Mouse (Mus musculus) lung, postnatal 0 days (tissue): ENCODE results near the gene Ntpcr. TPM values are rescaled to one million over a fixed set of nuclear protein-coding genes. Genes with fewer than 3 reads are reported as not detected.

Experiments
- ATAC-seq: fragments of 200-750 bp; cut with Nextera tagmentation; 2 replicates; pipeline ENCODE4 v1.8.0; 2017; ENCODE audit warnings: moderate library complexity
- DNase-seq: peaks from one replicate; pipeline ENCODE4 v3.0.0-alpha.2; 2016; ENCODE audit warnings: low spot score
- H3K27ac ChIP-seq: fragments of 300-500 bp; sonication (generic); 2 replicates; pipeline ENCODE4 v1.5.1; 2014; ENCODE audit warnings: antibody characterized with exemption, mild to moderate bottlenecking, low read length, mixed read lengths
- H3K27me3 ChIP-seq: fragments of 300-500 bp; sonication (generic); replicated peaks from 2 replicates; pipeline ENCODE4 v1.6.1; 2014; ENCODE audit warnings: low read length, mixed read lengths; ENCODE audit not compliant: insufficient read depth
- H3K36me3 ChIP-seq: fragments of 300-500 bp; sonication (generic); 2 replicates; pipeline ENCODE4 v1.6.1; 2014; ENCODE audit warnings: low read length, mixed read lengths; ENCODE audit not compliant: insufficient read depth
- H3K4me1 ChIP-seq: fragments of 300-500 bp; sonication (generic); 2 replicates; pipeline ENCODE4 v1.6.1; 2014; ENCODE audit warnings: antibody characterized with exemption, low read depth, low read length, mixed read lengths; ENCODE audit not compliant: insufficient read depth
- H3K4me2 ChIP-seq: fragments of 300-500 bp; sonication (generic); replicated peaks from 2 replicates; pipeline ENCODE4 v1.6.1; 2014; ENCODE audit warnings: low read depth, mild to moderate bottlenecking, low read length, moderate library complexity, mixed read lengths
- H3K4me3 ChIP-seq: fragments of 300-500 bp; sonication (generic); 2 replicates; pipeline ENCODE4 v1.5.1; 2014; ENCODE audit warnings: low read depth, low read length
- H3K9ac ChIP-seq: fragments of 300-500 bp; sonication (generic); replicated peaks from 2 replicates; pipeline ENCODE4 v1.6.1; 2014; ENCODE audit warnings: low read depth, mild to moderate bottlenecking
- H3K9me3 ChIP-seq: fragments of 300-500 bp; sonication (generic); 2 replicates; pipeline ENCODE4 v1.6.1; 2016; ENCODE audit warnings: low read length, mixed read lengths
- CTCF ChIP-seq: IDR thresholded peaks from 2 replicates; pipeline ENCODE4 v1.5.1; 2016; ENCODE audit warnings: antibody characterized with exemption, mild to moderate bottlenecking
- EP300 ChIP-seq: IDR thresholded peaks from 2 replicates; pipeline ENCODE4 v1.6.1; 2016; ENCODE audit warnings: antibody characterized with exemption, mild to moderate bottlenecking, control low read depth
- WGBS: fragments of 180-500 bp; shearing (Covaris S2); extraction: QIAGEN DNeasy Blood & Tissue Kit; methylation state at CpG from one replicate; pipeline ENCODE4 v1.1.7; 2014; 5-methylcytosine and 5-hydroxymethylcytosine counted together
- polyA plus RNA-seq: library from polyadenylated mRNA; unstranded; fragments of >200 nt; fragmentation: Nextera tagmentation; extraction: Ambion mirVana; gene quantifications from 2 replicates; pipeline ENCODE4 v1.2.1, GENCODE M21; 2015

Gene Ntpcr
- polyA plus RNA-seq: 31.2 and 34.0 TPM in 2 replicates

GRCm38 (mm10) chr8:125729746-125730145 is at the start of gene Ntpcr:
Gene Ntpcr, plus strand, starts transcription at chr8:125729963.
- no peak for DNase-seq
- Histone ChIP-seq H3K9ac (no peak within 1 kb of the TSS), H3K36me3 (no peaks in the 10 kb centered on the region), H3K4me3 (no peak within 1 kb of the TSS), H3K9me3 (no peaks in the 10 kb centered on the region), H3K27me3 (no peaks in the 10 kb centered on the region), H3K4me1 (no peaks in the 10 kb centered on the region), H3K27ac (no peak within 1 kb of the TSS), H3K4me2 (no peak within 1 kb of the TSS)
- TF ChIP-seq EP300 (no peak), CTCF (no peak)
- WGBS: 68% methylated on average over 7 of the region's 7 CpGs
- no peak for ATAC-seq

GRCm38 (mm10) chr8:125680851-125681408 is 48.8 kb upstream of the Ntpcr start:
- 48% methylated on average over 8 of the region's 8 CpGs for WGBS

GRCm38 (mm10) chr8:125685216-125685760 is 44.5 kb upstream of the Ntpcr start:
- H3K27me3 ChIP-seq: 0 out of 2 replicates have a peak, but pooled peaks cover 3% of the 10 kb centered on the region
- H3K4me1 ChIP-seq: no peaks in the 10 kb centered on the region
- TF ChIP-seq CTCF (no peak), EP300 (no peak)
- no peak for DNase-seq
- no peak overlapping the region for H3K27ac ChIP-seq
- H3K36me3 ChIP-seq: no peaks in the 10 kb centered on the region
- H3K9ac ChIP-seq: no peak overlapping the region
- H3K4me2 ChIP-seq: no peak overlapping the region
- no peak overlapping the region for H3K4me3 ChIP-seq
- no peaks in the 10 kb centered on the region for H3K9me3 ChIP-seq
- no peak for ATAC-seq
- WGBS: 68% methylated on average over 6 of the region's 6 CpGs

More at GRCm38 (mm10) chr8:125680851-125681408, 48.8 kb upstream of the Ntpcr start:
- Histone ChIP-seq H3K4me2 (no peak overlapping the region), H3K27me3 (no peaks in the 10 kb centered on the region), H3K4me3 (no peak overlapping the region), H3K9ac (no peak overlapping the region), H3K4me1 (no peaks in the 10 kb centered on the region), H3K36me3 (no peaks in the 10 kb centered on the region), H3K9me3 (no peaks in the 10 kb centered on the region), H3K27ac (no peak overlapping the region)
- ATAC-seq (no peak), DNase-seq (no peak)
- TF ChIP-seq CTCF (no peak), EP300 (no peak)

- no peak overlapping the region for H3K9ac ChIP-seq
- no peak overlapping the region for H3K4me2 ChIP-seq
- TF ChIP-seq CTCF: no peak
- no peak for TF ChIP-seq EP300
- no peak for ATAC-seq
- no peak overlapping the region for H3K4me3 ChIP-seq
- H3K4me1 ChIP-seq: no peaks in the 10 kb centered on the region
- no peaks in the 10 kb centered on the region for H3K36me3 ChIP-seq
- no peaks in the 10 kb centered on the region for H3K9me3 ChIP-seq
- no peak overlapping the region for H3K27ac ChIP-seq
- DNase-seq: no peak
- H3K27me3 ChIP-seq: 0 out of 2 replicates have a peak, but pooled peaks cover 3% of the 10 kb centered on the region
- WGBS: 51% methylated on average over 9 of the region's 9 CpGs
Observed at GRCm38 (mm10) chr8:125686221-125686865, 43.4 kb upstream of the Ntpcr start.

GRCm38 (mm10) chr8:125690166-125690915 is 39.4 kb upstream of the Ntpcr start:
- 81% methylated on average over 15 of the region's 15 CpGs for WGBS
- TF ChIP-seq CTCF (no peak), EP300 (no peak)

GRCm38 (mm10) chr8:125690961-125691360 is 38.8 kb upstream of the Ntpcr start:
- H3K9me3 ChIP-seq: no peaks in the 10 kb centered on the region
- 0 out of 2 replicates have a peak, but pooled peaks cover 3% of the 10 kb centered on the region for H3K27me3 ChIP-seq
- H3K4me3 ChIP-seq: no peak overlapping the region
- H3K27ac ChIP-seq: no peak overlapping the region
- H3K4me2 ChIP-seq: no peak overlapping the region
- no peak for ATAC-seq
- no peaks in the 10 kb centered on the region for H3K4me1 ChIP-seq
- H3K9ac ChIP-seq: no peak overlapping the region
- no peaks in the 10 kb centered on the region for H3K36me3 ChIP-seq
- WGBS: 81% methylated on average over 3 of the region's 3 CpGs
- no peak for TF ChIP-seq CTCF
- no peak for TF ChIP-seq EP300
- no peak for DNase-seq

More at GRCm38 (mm10) chr8:125690166-125690915, 39.4 kb upstream of the Ntpcr start:
- Histone ChIP-seq H3K27me3 (0 out of 2 replicates have a peak, but pooled peaks cover 3% of the 10 kb centered on the region), H3K4me1 (no peaks in the 10 kb centered on the region), H3K36me3 (no peaks in the 10 kb centered on the region), H3K4me3 (no peak overlapping the region), H3K27ac (no peak overlapping the region), H3K9me3 (no peaks in the 10 kb centered on the region), H3K4me2 (no peak overlapping the region), H3K9ac (no peak overlapping the region)
- no peak for ATAC-seq
- DNase-seq: no peak
